Mouse (Mus musculus) neural tube, embryonic 10.5 days (tissue): ENCODE data around the gene Itln1.

ENCODE experiments used
- DNase-seq: peaks from one replicate; pipeline ENCODE4 v3.0.0-alpha.2; 2017; ENCODE audit warnings: low spot score; ENCODE audit errors: extremely low spot score

The Itln1 gene

DNA sequence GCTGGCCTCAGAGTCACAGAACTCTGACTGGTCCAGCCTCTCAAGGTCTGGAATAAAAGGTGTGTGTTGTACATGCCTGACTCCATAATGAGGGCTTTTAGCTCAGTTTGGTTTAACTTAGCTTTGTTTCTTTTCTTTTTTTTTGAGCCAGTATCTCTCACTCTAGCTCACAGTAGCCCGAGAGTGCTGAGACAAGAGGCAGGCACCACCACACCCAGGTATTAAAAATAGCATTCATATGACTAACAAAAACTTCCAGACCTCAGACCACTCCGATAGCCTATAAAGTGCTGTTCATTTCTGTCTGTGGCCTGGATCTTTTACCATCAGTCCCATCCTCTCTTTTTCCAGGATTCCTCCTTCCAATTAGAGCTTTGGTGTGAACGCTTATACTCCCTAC, 65.4 kb downstream of the Itln1 start:
- no peak for DNase-seq
